Mouse (Mus musculus) heart, adult 9 months (tissue): ENCODE data around the gene Tmem159.

Experiments used
- DNase-seq, 2 experiments: peaks; one replicate each; pipeline ENCODE4 v3.0.0; 2022; ENCODE audit warnings: low spot score in 2 of 2

Gene Tmem159

DNA sequence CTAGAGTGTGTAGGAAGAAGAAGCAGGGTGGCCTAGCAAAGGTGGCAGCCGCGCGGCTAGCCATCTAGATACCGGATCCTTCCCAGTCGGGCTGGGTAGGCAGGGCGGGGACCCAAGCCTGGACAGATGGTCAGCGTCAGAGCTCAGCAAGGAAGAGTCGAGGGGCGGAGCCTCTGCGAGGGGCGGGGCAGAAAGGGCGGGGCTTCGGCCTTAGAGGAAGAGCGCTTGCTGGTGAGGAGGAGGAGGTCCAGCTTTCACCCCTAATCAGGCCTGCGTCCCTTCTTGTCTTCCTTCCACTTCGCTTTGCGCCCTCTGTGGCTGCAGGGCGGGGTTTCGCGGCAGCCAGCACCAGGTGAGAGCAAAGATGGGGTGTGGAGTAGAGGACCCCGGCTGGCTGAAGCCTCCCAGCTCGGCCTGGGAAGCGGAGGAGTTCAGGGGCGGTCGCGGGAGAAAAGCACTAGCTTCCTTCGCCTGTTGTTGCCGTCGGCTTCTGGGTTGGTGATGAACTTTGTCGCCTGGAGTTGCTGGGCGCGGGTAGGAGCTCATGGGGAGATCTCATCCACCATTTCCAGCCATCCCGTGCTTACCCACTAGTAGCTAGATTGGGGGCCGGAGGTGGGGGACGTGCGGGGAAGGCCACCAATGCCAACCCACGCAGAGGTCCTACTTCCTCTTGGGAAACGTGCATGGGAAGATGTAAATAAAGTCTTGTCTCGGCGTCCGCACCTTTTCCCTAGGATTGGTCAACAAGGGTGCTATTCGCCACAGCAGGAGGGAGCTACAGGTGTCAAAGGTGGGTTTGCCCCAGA is at the start of gene Tmem159:
Gene Tmem159, plus strand, starts transcription at position 190 of the 809 bp plus-strand sequence.
- DNase-seq, result peak; percentile 90 to 93

DNA sequence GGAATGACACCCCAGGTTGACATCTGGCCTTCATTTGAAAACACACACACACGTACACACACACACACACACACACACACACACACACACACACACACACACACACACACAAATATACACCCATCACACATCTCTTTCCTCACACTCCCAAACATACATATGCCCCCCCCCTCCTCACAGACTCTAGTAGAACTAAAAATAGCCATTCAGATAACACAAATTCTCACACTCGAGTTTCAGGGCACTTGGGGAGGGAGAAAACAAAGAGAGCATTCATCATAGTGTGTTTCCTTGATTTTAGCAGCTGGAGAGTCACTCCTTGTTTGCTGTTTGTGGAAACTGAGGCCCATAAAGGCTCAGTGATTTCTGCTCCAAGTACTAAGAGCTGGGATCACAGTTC is 48.1 kb upstream of the Tmem159 start:
- DNase-seq, result no peak

DNA sequence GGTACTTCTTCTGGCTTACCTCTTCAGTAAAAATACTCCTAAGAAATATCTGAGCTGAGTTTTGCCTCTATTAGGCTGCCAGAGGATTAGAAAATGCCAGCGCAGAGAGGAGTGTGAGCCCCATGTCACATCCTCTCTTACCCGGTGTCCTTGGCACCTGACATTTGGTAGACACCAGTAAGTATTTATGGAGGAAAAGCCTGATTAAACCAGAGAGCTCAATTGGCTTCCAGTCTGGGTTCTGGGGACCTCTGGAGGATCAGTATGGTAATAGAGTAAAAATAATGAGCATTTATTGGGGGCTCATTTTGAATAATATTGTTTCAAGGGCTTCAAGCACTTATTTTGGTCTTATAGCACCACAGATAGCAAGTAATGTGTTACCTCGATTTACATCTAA is 46.7 kb upstream of the Tmem159 start:
- DNase-seq, result no peak

DNA sequence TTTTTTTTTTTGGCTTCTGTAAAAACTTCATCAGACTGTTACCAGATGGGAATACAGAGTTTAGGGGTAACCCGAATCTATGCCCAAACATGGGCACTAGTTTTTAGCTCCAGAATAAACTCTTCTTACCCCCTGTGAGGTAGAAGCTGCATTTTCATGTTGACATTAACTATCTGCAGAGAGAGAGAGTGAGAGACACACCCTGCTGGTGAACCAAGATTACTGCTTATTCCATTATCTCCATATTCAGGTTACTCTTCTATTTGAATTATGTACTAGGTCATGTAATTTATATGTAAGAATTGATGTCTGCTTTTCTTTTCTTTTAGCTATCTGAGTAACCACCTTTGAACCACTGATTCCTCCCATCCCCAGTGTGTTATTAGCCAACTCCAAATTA is 38.1 kb upstream of the Tmem159 start:
- no peak for DNase-seq

DNA sequence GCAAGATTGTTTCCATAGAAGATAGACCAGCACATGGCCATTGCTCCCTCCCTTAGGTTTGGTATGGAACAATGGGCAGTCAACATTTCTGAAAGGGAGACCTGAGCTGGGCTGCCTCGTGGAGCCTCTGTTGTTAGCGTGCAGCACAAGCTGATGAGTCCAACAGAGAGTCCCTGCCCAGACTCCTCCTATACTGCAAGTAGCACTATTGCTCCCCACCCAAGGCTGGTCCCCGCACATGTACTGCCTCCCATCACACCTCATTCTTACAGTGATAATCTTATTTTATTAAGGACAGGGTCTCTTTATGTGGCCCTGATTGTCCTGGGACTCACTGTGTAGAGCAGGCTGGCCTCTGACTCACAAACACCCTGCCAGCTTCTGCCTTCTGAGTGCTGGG is 34.0 kb upstream of the Tmem159 start:
- DNase-seq, result no peak

DNA sequence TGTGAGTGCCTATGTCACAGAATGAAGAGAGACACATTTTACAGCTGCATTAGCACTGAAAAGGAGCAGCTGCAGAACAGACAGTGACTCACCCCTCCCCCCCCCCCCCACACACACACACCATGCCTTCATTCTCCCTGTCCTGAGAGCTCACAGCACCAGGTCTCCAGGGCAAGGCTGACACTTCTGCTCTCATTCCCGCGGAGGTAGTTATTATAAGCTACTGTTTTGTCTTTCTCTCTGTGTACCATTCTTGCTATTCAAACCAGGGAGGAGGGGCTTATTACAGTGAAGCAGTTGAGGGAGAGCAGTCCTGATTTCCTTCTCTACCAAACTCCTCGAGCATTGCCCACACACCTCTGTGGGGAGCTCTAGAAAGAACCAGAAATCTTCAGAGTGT is 33.0 kb upstream of the Tmem159 start:
- no peak for DNase-seq

DNA sequence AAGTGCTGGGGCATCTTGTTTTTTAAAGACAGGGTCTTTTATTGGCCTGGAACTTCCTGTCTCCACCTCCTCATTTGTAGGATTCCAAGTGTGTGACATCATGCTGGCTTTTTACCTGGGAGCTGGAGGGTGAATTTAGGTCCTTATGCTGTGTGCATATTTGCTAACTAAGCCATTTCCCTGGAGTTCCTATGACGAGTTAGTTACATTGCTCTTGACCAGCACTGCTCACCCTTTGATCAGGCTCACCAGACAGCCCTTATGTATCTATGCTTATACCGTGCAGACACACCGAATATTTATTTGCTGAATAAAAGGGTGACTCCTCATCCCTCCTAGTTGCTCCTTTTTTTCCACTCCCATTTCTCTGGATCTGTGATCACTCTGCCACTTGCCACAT is 22.0 kb upstream of the Tmem159 start:
- DNase-seq, result no peak

DNA sequence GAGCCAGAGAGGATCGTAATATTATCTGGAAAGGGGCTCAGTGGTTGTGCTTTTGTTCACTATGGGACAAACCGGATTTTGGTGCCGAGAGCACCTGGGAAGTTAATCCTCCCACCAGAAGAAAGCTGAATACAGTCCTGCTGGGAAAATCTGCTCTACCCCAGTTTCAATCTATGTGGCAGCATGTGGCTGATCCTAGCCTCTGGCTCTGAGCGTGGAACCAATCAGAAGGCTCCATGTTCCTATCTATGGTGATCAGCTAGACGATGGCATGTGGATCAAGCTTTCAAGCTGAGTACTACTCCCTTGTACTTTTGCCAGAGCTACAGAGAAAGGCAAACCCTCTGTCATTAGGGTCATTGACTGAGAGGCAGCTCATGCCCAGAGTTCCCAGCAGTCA is 9.1 kb upstream of the Tmem159 start:
- DNase-seq, result no peak

DNA sequence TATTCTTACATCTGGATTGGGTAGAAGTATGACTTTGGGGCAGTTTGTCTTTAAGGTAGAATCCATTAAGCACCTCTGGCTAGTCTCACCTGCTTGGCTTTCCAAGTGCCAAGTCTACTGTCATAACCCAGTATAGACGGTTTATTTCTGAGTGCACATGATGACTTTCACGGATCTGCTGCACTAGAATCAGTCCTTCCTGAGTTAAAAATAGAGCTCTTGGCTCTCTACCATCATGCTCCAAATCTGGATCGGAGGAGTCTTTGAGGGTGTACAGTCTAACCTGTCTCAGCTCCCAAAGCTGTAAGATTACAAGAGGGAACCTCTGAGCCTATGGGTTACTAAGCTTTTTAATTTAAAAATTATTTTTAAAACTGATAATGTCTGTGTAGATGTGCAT is 7.9 kb upstream of the Tmem159 start:
- no peak for DNase-seq

DNA sequence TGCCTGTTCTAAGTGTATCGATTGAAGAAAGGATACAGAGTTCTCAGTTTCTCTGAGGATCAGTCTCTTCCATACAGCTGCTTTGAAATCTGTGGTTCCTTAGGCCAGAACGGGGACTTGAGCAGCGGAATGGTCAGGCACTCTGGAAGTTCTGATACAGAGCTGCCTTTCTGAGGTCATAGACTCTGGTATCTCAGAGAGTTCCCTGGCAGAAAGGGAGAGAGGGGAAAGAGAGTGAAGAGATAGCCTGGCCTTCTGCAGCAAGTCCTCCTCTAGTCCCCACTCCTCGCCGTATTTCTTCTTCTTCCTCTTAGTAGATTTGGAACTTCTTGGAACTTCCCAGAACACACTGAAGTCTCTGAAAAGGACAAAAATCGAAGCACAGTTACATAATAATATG is 7.0 kb upstream of the Tmem159 start, which contains the start of gene Dnah3:
Gene Dnah3, minus strand, starts transcription at position 101 of the 400 bp plus-strand sequence.
- DNase-seq, result no peak

DNA sequence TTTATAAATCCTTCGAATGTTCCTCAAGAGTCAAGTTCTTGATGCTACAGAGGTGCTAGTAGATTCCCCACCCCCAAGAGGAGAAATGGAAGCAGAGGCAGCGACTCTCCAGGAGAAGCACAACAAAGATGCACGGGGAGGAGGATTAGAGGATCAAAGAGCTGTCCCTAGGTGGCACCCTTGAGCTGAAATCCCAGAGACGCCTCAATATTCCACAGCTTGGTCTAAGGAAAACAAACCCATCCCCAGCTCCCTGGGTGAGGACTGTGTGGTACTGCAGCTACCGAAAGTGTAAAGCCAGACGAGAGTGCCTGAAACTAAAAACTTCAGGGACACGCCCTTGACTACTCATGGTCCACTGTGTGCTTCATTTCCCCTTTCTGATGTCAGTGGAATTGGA is 4.3 kb upstream of the Tmem159 start:
- DNase-seq, result peak; percentile 30 to 62

DNA sequence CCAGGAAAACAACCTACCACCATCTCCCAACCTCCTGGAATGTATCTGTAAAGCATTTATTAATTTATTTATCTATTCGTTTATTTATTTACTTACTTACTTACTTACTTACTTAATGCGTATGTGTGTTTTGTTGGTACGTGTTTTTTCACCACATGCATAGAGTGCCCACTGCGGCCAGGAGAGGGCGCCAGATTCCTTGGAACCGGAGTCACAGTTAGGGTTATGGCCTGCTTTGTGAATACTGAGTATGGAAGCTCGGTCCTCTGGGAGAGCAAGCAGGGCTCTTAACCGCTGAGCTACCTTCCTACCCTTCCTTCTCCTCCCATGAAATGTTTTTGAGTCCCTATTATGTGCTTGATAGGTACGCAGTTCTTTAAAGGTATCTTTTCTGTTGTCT is 3.8 kb upstream of the Tmem159 start:
- peak; percentile 33 to 63 for DNase-seq

DNA sequence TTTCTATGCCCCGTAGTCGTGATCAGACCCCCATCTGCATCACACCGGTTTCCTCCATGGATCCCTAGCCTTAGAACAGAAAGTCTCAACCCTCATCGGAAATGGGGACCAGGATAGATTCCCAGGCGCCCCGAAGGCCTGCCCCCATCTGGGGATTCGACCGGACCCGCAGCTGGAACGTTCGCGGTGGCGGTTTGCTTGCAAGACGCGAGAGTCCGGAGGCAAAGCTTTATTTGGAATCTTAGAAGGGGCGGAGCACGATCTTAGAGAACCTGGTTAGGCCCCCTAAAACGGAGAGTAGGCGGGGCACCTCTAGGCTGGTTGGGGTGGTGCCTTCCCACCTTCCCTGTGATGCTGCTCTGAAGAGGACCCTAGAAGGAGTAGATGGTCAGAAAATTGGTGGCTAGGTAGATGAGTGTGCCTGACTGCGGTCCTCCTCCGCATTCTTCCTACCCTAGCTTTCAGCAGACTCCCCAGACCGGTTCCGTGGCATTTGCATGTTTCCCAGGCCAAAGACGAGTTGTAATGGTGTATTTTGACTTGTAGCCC is 940 bp downstream of the Tmem159 start:
- peak in 1 of 2 experiments; percentile 34 for DNase-seq

DNA sequence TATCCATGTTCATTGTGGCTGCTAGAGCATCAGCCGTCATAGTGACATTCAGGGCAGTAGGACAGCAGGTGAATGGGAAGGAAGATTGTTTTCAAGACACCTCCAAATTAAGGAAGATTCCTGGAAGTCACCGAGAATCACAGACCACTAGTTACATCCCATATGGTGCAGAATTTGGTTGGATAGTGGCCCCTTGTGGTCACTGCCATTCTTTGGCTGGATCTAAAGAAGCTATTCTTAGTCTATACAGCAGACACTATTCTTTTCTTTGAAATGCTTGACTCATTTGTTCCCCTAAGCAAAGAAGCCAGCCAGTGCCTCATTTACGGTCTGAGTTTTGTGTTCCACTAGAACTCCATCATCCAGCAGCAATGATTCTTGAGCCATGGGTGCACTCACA is 2.8 kb downstream of the Tmem159 start:
- DNase-seq, result no peak

DNA sequence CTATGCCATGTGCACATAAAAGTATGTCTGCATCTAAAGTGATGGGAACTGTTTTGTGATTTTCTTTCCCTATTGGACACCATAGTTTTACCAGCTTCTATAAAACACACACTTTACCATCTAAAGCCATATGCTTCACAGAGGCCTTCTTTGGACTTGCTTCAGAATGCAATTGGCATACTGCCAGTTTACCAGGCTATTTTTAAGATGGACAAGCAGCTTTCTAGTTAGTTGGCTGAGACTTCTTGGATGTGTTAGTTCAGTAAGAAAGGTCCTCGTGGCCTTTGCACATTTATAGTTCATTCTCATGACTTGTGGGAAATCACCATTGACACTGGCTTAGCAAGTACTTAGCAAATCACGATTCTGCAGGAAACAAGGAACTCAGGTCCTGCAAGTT is 4.2 kb downstream of the Tmem159 start:
- DNase-seq, result peak in 1 of 2 experiments; percentile 32

DNA sequence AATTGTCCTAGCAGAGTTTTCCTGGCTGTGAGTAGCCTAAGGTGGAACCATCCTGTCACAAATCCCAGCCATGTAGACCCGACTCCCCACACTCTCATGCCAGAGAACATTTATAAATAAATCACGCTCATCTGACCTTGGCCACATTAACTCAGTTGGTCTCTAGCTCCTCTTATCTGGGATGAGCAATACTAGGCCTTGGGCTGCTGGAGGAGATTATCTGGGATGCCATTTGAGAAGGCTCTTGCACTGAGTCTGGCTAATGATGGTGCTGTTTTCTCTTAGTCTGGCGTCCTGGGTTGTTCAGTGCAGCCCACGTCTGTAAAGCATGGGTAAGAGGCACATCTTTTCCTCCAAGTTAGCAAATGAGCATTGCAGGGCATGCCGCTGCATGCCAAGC is 7.5 kb downstream of the Tmem159 start:
- DNase-seq, result no peak

DNA sequence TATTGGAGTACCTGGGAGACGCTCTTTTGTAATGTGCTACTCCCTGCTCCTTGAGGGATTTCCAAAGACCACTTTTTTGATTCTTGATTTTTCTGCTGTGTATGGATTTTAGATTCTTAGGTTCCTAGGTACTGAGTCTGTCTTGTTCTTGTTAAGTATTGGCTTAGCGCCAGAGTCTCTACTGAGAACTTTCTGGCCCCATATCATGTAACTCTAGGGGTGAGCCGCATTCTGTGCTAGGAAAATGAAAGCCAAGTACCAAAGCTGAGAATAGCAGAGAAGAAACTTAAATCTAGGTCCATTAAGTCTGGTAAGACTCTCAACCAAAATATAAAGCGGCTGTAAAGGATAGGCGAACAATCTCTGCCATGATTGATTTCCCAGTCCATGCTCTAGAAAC is 14.8 kb downstream of the Tmem159 start:
- no peak for DNase-seq

DNA sequence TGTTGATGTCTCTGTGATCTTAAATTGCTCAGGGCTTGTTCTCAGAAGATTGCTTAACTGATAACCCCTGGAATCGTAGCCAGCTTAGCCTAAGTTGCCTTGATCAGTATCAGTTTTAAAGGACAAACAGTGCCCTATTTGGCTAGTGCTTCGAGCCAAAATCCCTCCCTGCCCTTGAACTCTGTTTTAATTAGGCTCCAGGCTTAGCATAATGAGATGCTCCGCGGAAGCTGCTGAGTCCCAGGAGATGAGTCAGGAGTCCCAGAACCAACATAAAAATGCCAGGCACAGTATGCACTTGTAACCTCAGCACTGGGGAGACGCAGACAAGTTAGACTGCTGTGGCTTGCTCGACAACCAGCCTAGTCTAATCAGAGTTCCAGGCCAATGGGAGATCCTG is 15.4 kb downstream of the Tmem159 start:
- no peak for DNase-seq

DNA sequence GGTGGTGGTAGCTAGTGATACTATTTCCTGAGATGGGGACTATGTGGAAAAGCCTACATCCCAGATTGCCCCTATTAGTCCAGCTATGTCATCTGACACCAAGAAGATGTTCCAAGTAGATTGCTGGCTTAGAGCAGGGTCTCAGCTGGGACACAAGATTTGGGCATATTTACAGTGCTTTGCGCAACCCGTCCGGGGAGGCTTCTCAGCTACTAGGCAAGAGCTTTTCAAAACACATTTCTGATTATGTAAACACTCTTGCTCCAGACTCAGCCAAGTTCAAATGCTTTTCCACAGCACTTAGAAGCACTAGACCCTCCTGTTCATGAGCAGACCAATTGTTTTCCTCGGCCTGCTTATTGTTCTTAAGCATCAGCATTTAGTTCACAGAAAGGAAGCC is 21.6 kb downstream of the Tmem159 start:
- DNase-seq, result peak; percentile 57 to 61

DNA sequence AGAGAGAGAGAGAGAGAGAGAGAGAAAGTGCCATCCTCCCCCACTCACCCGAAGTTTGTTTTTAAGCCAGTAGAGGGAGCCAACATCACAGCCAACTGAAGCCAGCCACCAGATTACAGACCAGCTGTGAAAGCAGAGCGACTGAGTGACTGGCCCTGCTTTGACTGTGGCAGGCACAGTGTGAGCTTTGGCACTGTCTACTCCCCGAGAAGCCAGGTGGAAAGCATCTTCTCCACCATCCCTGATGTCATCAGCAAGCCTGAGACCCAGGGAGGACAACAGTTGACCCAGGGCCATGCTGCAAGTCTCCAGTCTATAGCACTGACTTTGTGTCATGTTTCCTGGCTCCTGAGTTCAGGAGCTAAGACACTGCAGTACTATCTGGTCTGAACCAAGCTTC is 22.7 kb downstream of the Tmem159 start:
- DNase-seq, result peak; percentile 73 to 74

DNA sequence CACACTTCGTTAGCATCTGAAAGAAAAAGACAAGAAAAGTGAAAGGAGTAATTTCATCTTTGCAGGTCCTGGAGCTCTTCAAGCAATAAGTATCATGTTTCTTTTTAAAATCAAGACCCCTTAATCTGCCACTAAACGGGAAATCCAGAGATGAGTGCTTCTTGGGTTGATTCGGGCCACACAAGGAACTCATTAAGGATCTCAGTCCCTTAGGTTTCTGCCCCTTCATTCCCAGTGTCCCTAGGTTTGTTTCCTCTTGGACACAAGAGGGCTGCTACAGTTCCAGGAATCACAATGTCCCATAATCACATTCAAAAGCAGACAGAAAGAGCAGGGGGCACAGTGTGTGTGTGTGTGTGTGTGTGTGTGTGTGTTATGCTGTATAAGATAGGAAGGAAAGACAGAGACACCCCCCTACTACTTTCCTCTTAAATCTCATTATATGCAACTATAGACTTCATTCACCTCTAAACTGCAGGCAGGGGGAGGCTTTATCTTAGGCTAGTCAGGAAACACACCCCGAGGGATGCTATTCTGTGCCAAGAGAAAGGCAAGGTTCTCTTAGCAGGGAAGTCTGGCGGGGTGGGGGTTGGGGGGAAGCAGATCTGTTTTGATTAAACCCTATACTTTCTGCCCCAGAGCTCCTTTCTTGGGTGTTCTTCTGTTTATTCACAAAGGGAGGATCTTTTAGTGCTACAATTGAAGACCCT is 25.0 kb downstream of the Tmem159 start:
- no peak for DNase-seq

DNA sequence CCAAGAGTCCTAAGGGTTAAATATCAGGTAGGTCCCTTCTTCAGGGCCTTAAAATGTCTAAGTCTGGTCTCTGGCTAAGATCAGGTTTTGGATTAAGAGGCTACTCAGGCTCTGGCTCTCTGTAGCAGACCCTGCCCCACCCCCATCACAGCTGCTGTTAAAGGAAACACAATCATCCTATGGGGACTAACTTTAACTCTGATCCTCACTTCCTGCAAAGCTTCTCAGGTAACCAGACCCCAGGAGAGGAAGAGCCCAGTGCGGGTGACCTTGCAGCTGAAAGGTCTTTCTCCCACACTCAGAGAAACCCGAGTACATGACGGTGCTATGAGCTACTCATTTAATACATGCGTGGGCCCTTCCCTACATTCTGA is 25.5 kb downstream of the Tmem159 start:
- no peak for DNase-seq

DNA sequence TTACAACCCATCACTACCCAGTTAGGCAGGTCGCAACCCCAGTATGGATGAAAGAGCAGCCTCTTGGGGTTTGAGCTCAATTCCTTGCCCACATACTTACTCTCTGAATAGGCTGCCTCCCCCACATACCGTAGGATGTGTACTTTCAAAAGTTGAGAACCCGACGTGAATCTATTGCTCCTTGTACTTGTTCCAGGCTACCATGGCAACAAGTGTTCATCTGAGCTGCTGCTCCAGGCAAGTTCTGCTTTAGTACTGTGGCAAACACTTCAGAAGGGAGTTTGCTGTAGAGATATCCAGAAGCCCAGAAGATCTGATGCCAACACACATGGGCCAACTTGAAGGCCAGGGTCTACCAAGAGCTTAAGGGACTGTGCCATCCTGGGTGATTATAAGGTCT is 26.8 kb downstream of the Tmem159 start:
- DNase-seq, result no peak
